Mouse (Mus musculus): Measurements from ENCODE around the gene Fer1l5.
A peak's percentile ranks its signal among the peaks of the same experiment; 100 is the strongest.

Gene Fer1l5

GRCm38 (mm10) chr1:36371934-36372845, at the start of gene Fer1l5:
Fer1l5 (plus strand) TSS chr1:36372291.
- DNase-seq (ENCODE audit: low spot score in 2 of 2) = no peak

GRCm38 (mm10) chr1:36323076-36323475, 49.0 kb upstream of the Fer1l5 start:
- no peak for DNase-seq (ENCODE audit: low spot score in 2 of 2)

DNA sequence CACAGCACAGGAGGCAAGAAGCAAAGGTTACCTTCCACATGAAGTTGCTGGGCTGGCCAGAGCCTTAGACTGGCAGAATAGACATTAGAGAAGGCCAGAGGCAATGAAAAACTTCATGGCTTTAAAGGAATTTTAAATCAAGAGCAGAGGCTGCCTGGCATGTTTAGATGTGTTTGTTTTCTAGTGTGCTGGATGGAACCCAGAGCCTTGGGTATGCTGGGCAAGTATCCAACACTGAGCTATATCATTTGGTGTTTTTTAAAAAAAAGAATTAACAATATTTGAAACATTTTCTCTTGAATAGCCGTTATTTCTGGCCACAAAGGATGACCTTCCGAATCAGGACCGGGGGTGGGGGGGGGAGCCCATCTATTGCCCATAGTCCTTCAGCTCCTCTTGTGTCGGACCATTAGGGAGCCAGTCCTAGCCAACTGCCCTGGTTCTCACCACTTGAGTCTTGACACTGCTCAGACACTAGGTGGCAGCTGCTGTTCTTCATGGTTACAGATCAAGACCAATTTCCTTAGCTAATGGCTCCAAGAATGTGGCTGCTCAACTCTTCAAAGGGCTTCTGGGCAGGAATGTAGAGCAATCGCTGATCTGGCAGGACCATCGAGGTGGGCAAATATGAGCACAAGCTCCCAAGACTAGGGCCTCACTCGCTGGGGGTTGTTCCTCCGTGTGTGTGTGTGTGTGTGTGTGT, 48.2 kb upstream of the Fer1l5 start:
- DNase-seq (ENCODE audit: low spot score in 2 of 2) = peak in 1 of 2 experiments; percentile 39

DNA sequence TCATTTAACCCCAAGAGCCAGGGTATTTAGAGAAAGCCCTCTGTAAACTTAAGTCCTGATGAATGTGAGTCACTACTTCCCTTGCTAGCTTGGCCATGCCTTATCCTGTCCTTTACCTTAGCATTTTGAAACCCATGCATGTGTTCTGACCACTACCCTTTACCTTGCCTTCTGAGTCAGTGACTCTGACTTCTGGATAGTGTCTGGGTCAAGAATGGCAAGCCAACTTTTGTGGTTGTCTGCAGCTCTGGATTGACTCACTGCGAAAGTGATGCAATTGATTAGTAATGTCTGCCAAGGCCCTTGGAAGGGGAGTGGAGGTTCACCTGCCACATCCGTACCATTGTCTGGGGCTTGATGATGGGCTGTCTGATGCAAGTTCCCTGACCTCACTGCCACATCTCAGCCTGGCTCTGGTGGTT, 46.2 kb upstream of the Fer1l5 start:
- DNase-seq (ENCODE audit: low spot score in 2 of 2) = no peak

DNA sequence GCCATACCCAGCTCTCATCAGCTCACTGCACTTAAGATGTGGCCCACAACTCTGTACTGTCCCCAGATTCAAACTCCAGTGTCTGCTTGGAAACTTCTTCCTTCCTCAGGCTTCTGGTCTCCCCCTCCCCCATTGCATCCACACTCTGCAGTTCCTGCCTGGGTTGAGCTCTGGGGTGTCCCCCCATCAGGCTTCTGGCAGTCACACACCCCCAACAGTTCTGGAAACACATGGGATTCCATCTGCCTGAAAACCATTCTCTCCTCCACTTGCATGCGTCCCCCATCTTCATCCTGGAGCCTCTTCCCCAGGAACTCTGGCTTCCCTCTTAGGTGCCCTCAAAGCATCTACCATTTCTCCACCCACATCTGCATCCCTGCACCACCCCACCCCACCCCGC, 45.3 kb upstream of the Fer1l5 start:
- DNase-seq (ENCODE audit: low spot score in 2 of 2) = no peak

GRCm38 (mm10) chr1:36331743-36332142, 40.3 kb upstream of the Fer1l5 start:
- no peak for DNase-seq (ENCODE audit: low spot score in 2 of 2)

DNA sequence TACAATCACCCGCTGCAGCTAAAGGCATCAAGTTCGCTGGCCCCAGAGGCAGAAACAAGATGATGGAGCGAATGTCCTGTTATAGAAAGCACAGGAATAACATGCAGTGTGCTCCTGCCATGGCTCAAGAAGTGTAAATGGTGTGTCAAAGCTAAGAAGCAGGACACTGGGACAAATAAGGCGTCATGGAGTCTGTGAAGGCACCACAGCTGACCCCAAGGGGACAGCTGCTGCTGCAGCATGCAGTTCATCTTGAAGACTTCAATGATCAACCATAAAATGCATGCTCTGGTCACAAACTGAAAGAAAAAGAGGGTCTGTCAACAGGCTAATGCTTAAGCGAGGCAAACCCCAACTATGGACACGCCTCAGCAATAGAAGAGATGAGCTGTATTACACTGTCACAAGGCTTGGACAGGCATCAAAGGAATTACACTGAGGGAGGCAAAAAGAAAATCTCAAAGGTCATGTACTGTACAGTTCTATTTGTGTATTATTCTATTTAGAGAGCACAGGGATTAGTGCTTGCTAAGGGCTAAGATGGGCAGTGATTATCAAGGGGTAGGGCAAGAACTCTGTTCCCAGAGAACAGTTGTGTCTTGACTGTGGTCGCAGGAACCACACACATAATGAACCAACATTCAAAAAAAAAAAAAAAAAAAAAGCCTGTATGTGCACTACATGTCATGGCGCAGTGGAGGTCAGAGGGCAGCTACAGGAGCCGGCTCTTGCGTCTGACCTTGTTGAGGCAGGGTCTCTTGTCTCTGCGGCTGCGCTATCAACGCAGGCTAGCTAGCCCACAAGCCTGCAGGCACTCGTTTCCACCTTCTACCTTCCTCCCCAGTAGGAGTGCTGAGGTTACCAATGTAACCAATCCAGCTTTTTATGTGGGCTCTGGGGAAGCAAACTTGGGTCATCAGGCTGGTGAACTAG, 38.9 kb upstream of the Fer1l5 start:
- no peak for DNase-seq (ENCODE audit: low spot score in 2 of 2)

DNA sequence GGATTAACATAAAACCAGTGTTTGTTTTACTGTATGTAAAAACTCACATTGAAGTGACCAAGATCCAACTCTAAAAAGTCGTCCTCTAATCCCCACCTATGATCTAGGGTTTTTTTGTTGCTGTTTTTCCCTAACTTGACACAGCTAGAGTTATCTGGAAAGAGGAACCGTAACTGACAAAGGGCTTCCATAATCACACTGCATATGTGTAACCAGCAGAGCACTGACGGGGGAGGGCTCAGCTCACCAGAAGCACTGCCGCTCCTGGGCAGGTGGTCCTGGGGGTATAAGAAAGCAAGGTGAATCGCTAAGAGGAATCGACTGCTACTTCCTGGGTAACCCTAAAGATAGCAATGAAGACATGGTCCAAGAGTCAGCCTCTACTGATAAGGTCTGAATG, 29.5 kb upstream of the Fer1l5 start:
- no peak for DNase-seq (ENCODE audit: low spot score in 2 of 2)

DNA sequence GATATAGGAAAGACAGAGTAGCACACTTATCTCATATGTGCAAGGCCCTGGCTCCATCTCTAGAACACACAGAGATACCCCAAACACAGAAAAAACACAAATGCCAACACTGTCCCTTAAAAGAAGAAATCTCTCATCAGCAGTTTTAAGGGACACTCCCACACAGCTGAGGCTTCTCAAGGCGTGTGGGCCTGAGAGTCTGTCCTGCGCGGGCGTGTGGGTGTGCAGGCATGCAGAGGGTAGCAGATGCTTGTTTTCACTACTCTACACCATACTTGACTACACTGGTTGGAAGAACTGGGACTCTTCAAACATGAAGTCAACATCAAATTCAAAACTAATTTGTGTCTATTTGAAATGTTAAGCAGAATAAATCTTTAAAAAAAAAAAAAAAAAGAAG, 19.7 kb upstream of the Fer1l5 start:
- no peak for DNase-seq (ENCODE audit: low spot score in 2 of 2)

GRCm38 (mm10) chr1:36356955-36357695, 15.0 kb upstream of the Fer1l5 start:
- DNase-seq (ENCODE audit: low spot score in 2 of 2) = no peak

GRCm38 (mm10) chr1:36367698-36368097, 4.4 kb upstream of the Fer1l5 start:
- DNase-seq (ENCODE audit: low spot score in 2 of 2) = no peak

- DNase-seq (ENCODE audit: low spot score in 2 of 2) = peak in 1 of 2 experiments; percentile 3
Measured at GRCm38 (mm10) chr1:36368112-36368968, 3.8 kb upstream of the Fer1l5 start.

- peak; percentile 82 to 88 for DNase-seq (ENCODE audit: low spot score in 2 of 2)
Measured at GRCm38 (mm10) chr1:36368969-36369645, 3.0 kb upstream of the Fer1l5 start, which contains the start of gene Kansl3. Kansl3 (minus strand) TSS chr1:36369181.

- DNase-seq (ENCODE audit: low spot score in 2 of 2) = no peak
Measured at GRCm38 (mm10) chr1:36370918-36371317, 1.2 kb upstream of the Fer1l5 start.

DNA sequence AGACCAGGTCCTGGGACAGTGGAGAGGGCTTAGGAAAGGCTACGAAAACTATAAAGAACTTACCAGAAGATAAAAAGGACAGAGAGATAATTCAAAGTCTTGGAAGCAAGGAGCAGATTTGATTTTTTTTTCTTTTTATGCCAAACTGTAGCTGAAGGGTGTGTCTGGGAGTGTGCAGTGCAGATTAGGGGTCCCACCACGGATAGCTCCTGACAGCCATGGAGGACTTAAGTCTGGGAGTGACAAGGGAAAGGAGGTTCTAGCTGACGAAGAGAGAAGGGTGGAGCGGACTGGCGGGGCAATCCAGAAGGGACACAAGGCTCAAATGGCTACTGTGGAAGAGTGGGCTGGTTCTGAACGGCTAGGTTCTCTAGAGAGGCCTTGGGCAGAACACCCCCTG, 6.8 kb downstream of the Fer1l5 start:
- no peak for DNase-seq (ENCODE audit: low spot score in 2 of 2)

- no peak for DNase-seq (ENCODE audit: low spot score in 2 of 2)
Measured at GRCm38 (mm10) chr1:36379582-36379981, 7.5 kb downstream of the Fer1l5 start.

- DNase-seq (ENCODE audit: low spot score in 2 of 2) = no peak
Measured at GRCm38 (mm10) chr1:36397041-36397440, 24.9 kb downstream of the Fer1l5 start.

DNA sequence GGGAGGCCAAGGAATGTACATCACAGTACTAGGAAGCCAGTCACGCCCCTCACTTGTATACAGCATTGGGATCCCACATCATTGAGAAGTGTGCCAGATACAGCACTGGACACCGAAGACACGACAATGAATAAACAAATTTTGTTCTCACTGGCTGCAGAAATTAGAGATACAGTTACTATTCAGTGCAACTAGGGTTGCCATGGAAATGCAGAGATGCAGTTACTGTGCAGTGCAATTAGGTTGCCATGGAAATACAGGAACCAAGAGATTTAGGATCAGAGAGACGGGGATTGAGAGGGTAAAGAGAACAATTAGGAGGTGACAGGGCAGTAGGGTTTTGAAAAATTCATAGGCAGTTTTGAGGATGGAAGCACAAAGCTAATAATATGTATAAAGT, 29.4 kb downstream of the Fer1l5 start:
- no peak for DNase-seq (ENCODE audit: low spot score in 2 of 2)

DNA sequence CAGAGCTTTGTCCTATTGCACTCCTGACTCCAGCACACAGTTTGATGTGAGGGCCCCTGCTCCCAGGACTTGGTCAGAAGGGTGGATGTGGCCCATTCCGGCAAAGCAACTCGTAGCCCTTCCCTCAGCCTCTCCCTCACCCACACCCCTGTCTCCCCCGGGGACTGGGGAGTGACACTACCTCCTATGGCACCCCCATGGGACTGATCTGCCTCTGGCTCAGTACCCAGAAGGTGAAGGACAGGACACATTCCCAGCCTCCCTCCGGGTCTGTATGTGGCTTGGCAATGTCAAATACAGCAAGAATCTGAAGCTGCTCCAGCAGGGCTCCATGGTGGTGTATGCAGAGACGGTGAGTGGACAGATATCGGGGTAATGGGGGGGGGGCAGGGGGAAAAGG, 32.4 kb downstream of the Fer1l5 start:
- no peak for DNase-seq (ENCODE audit: low spot score in 2 of 2)

- DNase-seq (ENCODE audit: low spot score in 2 of 2) = no peak
Measured at GRCm38 (mm10) chr1:36429511-36429910, 57.4 kb downstream of the Fer1l5 start.

Measured in natural killer cell, adult 2 months (primary cell).